Mouse (Mus musculus) megakaryocyte, embryonic 14.5 days (primary cell): ENCODE measurements around the gene Hoxa13.

Experiments used
- FLI1 ChIP-seq: IDR thresholded peaks from 2 replicates; pipeline ENCODE4 v1.6.1; 2012; ENCODE audit warnings: low read length, inconsistent platforms, mixed read lengths
- GATA1 ChIP-seq: IDR thresholded peaks from 3 replicates; pipeline ENCODE4 v1.6.1; 2012; ENCODE audit warnings: mixed read lengths, low read length, inconsistent platforms, borderline replicate concordance

- TF ChIP-seq GATA1 (no peak), FLI1 (no peak)
These were observed 49.7 kb upstream of the Hoxa13 start for GRCm38 (mm10) chr6:52310366-52310765.
